Mouse (Mus musculus) cerebellum, adult 8-10 months (tissue): ENCODE results near the gene Tnfsf8.

Experiments
- DNase-seq: peaks from one replicate; pipeline ENCODE4 v3.0.0; 2022

Tnfsf8 gene

GRCm38 (mm10) chr4:63840457-63840856 lies 20.7 kb downstream of the Tnfsf8 start:
- DNase-seq = no peak

GRCm38 (mm10) chr4:63823136-63823535 lies 38.0 kb downstream of the Tnfsf8 start:
- DNase-seq = no peak

GRCm38 (mm10) chr4:63817505-63817904 lies 43.6 kb downstream of the Tnfsf8 start:
- no peak for DNase-seq

- DNase-seq = no peak
Measured at GRCm38 (mm10) chr4:63815668-63816067, 45.5 kb downstream of the Tnfsf8 start.

GRCm38 (mm10) chr4:63798083-63798482 lies 63.1 kb downstream of the Tnfsf8 start:
- DNase-seq = no peak

GRCm38 (mm10) chr4:63796527-63796926 lies 64.6 kb downstream of the Tnfsf8 start:
- no peak for DNase-seq

GRCm38 (mm10) chr4:63792328-63792727 lies 68.8 kb downstream of the Tnfsf8 start:
- no peak for DNase-seq

GRCm38 (mm10) chr4:63785466-63785865 lies 75.7 kb downstream of the Tnfsf8 start:
- DNase-seq = no peak

- DNase-seq = no peak
Measured at GRCm38 (mm10) chr4:63783826-63784225, 77.3 kb downstream of the Tnfsf8 start.

GRCm38 (mm10) chr4:63782970-63783613 lies 78.1 kb downstream of the Tnfsf8 start:
- no peak for DNase-seq
